Mouse (Mus musculus): ENCODE results near the gene Dscaml1. TPM values are rescaled to one million over a fixed set of nuclear protein-coding genes. Genes with fewer than 3 reads are reported as not detected.

Gene Dscaml1
- total RNA-seq, 2 experiments from 2014 or later = not detected

GRCm38 (mm10) chr9:45454032-45454431 is 27.6 kb downstream of the Dscaml1 start:
- no peak for DNase-seq (ENCODE audit: low spot score)

GRCm38 (mm10) chr9:45454889-45455610 is 28.6 kb downstream of the Dscaml1 start:
- DNase-seq (ENCODE audit: low spot score) = no peak

GRCm38 (mm10) chr9:45457200-45457599 is 30.8 kb downstream of the Dscaml1 start:
- DNase-seq (ENCODE audit: low spot score) = no peak

GRCm38 (mm10) chr9:45458363-45458762 is 31.9 kb downstream of the Dscaml1 start:
- DNase-seq (ENCODE audit: low spot score) = no peak

GRCm38 (mm10) chr9:45465396-45466019 is 39.1 kb downstream of the Dscaml1 start:
- DNase-seq (ENCODE audit: low spot score) = no peak

GRCm38 (mm10) chr9:45468235-45468634 is 41.8 kb downstream of the Dscaml1 start:
- DNase-seq (ENCODE audit: low spot score) = no peak

GRCm38 (mm10) chr9:45470746-45471471 is 44.5 kb downstream of the Dscaml1 start:
- no peak for DNase-seq (ENCODE audit: low spot score)

- DNase-seq (ENCODE audit: low spot score) = no peak
Measured at GRCm38 (mm10) chr9:45471691-45472090, 45.3 kb downstream of the Dscaml1 start.

GRCm38 (mm10) chr9:45474874-45475273 is 48.4 kb downstream of the Dscaml1 start:
- no peak for DNase-seq (ENCODE audit: low spot score)

- no peak for DNase-seq (ENCODE audit: low spot score)
Measured at GRCm38 (mm10) chr9:45480936-45481335, 54.5 kb downstream of the Dscaml1 start.

GRCm38 (mm10) chr9:45486665-45487074 is 60.2 kb downstream of the Dscaml1 start:
- no peak for DNase-seq (ENCODE audit: low spot score)

- DNase-seq (ENCODE audit: low spot score) = no peak
Measured at GRCm38 (mm10) chr9:45487179-45487801, 60.9 kb downstream of the Dscaml1 start.

- DNase-seq (ENCODE audit: low spot score) = no peak
Measured at GRCm38 (mm10) chr9:45490899-45491298, 64.5 kb downstream of the Dscaml1 start.

- DNase-seq (ENCODE audit: low spot score) = no peak
Measured at GRCm38 (mm10) chr9:45494889-45495288, 68.5 kb downstream of the Dscaml1 start.

- no peak for DNase-seq (ENCODE audit: low spot score)
Measured at GRCm38 (mm10) chr9:45496340-45496739, 69.9 kb downstream of the Dscaml1 start.

GRCm38 (mm10) chr9:45496944-45497343 is 70.5 kb downstream of the Dscaml1 start:
- no peak for DNase-seq (ENCODE audit: low spot score)

GRCm38 (mm10) chr9:45499267-45499666 is 72.8 kb downstream of the Dscaml1 start:
- no peak for DNase-seq (ENCODE audit: low spot score)

GRCm38 (mm10) chr9:45500071-45500595 is 73.7 kb downstream of the Dscaml1 start:
- no peak for DNase-seq (ENCODE audit: low spot score)

GRCm38 (mm10) chr9:45501295-45501927 is 75.0 kb downstream of the Dscaml1 start:
- DNase-seq (ENCODE audit: low spot score) = no peak

- DNase-seq (ENCODE audit: low spot score) = no peak
Measured at GRCm38 (mm10) chr9:45501963-45502641, 75.7 kb downstream of the Dscaml1 start.

- DNase-seq (ENCODE audit: low spot score) = no peak
Measured at GRCm38 (mm10) chr9:45504977-45505376, 78.5 kb downstream of the Dscaml1 start.
